Mouse (Mus musculus) frontal cortex, adult 2 months (tissue): ENCODE results near the gene Dip2a. TPM values are rescaled to one million over a fixed set of nuclear protein-coding genes. Genes with fewer than 3 reads are reported as not detected.

Experiments
- DNase-seq, 2 experiments: peaks; one replicate each; pipeline ENCODE4 v3.0.0; 2022; ENCODE audit warnings: low spot score in 1 of 2; ENCODE audit errors: extremely low spot score in 1 of 2
- polyA plus RNA-seq: library from polyadenylated mRNA; depleted of rRNA; stranded (reverse); fragments of >200 nt; gene quantifications from 2 replicates; pipeline ENCODE4 v1.2.3, GENCODE M21; 2012

The Dip2a gene
- polyA plus RNA-seq, 1 experiment, result 43.1 TPM

DNA sequence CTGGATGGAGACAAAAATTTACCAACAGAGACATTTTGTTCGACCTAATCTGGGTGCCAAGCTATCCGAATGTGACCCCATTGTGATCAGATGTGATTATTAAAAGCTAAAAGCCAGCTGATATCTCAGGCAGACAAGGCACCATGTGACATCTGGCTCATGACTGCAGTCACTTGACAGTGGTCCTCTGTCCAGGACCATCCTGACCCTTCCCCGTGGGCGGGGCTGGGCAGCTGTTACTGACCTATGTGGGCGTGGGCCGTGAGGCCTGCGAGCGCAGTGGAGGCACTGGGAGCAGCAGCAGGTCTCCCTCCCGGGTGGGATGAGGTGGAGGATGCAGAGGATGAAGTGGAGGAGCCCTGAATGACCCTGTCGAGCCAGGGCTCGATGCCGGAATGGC is 27.5 kb downstream of the Dip2a start:
- no peak for DNase-seq

DNA sequence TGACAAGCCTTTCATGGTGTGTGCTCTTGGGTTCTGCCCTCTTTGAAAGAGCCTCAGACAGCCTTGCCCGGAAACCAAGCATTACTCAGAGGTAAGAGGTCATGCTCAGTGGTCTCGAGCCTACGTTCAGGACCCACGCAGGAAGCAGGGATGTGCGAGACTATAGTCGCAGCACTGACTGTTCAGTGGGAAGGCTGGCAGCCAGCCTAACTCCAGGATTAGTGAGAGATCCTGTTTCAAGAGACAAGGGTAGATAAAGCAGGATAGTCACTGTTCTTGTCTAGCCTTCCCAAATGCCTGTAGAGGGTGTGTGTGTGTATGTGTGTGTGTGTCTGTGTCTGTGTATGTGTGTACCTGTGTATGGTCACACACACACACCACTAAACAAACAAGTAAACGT is 28.9 kb downstream of the Dip2a start:
- DNase-seq, result peak in 1 of 2 experiments; percentile 73

DNA sequence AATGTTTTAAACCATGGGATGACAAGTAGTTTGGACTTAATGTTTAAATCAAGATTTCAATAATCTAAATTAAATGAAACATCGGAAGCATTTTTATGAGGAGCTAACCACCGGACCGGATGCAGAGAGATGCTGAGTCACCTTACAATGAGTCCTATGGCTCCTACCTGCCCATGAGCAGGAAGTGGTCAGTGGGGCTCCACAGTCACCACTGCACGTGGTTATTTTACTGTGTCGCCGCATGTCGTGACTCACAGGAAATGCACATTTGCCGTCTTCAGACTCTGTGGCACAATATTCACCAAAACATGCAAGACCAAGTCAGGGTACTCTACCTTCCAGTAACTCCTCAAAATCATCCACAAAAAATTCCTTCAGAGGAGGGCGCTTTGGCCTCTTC is 38.4 kb downstream of the Dip2a start:
- DNase-seq, result no peak

DNA sequence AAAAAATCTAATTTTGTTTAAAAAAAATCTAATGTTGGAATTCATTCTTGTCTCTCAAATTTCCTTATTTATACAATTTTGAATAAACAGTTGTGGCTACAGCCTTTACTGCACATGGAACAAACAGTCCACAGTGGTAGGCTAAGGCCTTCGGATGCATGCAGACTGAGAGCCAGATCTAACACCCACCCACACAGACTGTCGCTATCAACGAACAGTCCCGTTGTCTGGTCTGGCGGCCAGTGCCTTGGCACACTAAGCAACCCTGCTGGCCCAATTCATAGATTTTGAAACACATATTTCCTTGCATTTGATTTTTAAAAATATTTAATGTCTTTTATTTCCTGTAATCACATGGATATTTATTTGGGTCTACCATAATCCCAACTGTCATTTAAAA is 45.0 kb downstream of the Dip2a start:
- DNase-seq, result no peak

DNA sequence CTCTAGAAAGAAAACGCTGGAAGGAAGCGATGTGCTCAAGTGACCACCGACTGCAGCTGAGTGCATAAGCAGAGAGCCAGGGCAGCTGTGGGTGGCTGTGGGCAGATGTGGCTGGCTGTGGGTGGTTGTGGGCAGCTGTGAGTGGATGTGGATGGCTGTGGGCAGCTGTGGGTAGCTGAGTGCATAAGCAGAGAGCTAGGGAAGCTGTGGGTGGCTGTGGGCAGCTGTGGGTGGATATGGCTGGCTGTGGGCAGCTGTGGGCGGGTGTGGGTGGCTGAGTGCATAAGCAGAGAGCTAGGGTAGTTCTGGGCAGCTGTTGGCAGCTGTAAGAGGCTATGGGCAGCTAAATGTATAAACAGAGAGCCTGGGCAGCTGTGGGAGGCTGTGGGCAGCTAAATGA is 51.9 kb downstream of the Dip2a start:
- no peak for DNase-seq

DNA sequence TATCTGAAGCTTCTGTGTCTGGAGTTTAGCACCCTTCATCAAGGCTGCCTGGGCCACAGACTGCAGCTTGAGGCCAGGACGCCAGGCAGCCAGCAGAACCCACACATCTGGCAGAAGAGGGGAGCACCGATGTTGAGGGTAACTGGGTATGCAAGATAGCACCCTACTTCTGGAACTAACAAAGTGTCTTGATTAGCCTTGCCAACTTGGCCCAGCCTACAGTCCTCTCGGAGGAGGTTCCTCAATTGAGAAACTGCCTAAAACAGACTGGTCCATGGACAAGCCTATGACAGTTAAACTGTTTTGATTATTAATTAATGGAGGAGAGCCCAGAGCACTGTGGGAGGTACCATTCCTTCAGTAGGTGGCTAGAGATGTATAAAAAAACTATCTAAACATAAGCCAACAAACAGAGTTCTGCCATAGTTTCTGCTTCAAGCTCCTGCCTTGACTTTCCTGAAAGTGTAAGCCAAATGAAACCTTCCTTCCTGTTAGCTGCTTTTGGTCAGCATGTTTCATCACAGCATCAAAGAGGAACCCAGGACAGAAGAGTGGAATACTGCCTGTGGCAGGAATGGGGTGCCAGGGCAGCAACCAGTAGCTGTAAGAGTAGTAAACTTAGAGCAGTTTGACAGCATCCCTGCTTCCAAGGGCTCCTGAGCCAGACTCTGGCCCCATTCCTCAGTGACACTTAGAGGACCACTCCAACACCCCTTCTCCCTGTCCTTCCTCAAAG is 55.0 kb downstream of the Dip2a start:
- DNase-seq, result no peak

DNA sequence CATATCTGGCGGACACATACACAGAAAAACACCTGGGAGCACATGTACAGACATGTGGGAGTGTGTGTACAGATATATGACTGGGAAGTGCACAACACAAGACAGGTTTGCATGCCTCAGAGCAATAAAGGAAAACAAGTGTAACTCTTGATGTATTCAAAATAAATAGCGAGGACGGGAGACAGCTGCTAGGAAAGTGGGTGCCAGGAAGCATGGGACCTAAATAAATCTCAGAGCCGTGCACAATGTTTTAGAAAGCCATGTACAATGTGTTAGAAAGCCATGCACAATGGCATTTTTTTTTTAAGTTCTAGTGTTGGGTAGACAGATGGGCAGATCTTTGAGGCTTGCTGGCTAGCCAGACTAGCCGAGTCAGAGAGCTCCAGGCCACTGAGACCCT is 56.0 kb downstream of the Dip2a start:
- no peak for DNase-seq

DNA sequence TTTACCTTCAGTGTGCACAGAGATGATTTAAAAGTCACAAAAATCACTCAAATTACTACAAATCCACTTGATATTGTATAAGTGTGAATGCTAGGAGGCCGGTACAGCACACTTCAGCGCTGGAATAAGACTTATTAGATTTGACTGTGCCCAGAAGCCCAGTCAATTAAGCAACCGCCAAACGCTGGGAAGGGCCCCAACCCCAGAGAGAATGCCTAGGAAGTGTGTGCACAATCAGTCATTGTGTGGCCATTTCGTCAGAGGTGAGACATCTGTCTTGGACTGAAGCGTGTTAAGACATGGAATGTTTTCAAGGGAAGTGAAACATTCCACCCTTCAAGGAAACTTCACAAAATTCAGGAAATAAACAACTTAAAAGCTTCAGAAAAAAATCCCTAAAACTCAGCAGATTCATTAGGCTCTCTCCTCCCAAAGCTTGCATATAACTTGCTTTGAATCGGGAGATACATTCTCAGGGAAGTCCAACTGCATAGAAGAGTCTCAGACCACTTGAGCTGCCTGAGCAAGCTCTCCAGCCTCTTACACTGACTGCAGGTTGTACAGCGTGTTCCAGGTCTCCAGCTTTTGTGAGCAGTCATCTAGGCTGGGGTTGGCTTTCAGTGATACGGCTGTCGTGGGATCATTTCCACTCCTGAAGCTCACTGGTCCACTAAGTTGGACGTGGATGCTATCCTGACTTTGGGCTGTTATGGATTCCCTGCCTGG is 56.7 kb downstream of the Dip2a start:
- DNase-seq, result no peak

DNA sequence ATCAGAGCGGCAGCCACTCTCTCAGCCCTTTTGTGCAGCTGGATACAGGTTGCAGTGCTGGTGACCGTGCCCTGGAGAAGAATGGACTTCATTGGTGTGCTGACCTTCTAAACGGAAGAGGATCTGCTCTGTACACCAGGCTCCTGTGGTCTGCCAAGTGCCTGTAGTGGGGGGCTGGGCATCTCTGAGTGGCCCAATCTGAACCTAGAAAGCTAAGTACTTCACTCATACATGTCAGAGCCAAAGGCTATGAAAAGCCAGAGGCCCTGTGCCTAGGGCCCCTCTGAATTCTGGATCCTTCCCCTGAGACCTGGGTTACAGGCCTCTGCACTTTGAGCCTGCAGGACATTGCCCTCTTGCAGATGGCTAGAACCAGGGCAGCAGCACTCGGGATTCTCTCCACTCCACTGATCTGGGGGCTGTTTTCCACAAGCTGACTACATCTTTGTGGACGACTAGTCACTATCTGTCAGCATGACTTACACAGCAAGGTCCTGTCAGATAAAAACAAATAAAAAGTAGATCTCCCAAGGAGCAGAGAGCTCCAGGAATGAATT is 66.5 kb downstream of the Dip2a start:
- no peak for DNase-seq

DNA sequence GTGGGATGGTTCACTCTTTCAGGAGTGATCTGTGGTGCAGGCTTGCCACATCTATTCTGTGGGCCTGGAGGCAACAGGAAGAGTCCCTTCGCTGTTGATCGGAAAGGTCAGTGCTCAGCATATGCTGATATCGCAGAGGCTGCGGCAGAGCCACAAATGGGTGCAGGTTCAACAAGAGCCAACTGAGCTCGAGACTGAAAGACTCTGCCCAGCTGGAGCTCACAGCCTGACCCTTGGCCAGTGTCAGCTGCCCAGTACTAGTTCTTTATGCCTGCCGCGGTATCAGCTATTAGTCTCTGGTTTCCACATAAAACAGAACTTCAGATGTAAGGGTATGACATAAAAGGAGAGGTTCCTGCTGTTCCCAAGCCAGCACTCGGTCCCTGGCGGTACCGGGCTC is 69.8 kb downstream of the Dip2a start:
- DNase-seq, result no peak

DNA sequence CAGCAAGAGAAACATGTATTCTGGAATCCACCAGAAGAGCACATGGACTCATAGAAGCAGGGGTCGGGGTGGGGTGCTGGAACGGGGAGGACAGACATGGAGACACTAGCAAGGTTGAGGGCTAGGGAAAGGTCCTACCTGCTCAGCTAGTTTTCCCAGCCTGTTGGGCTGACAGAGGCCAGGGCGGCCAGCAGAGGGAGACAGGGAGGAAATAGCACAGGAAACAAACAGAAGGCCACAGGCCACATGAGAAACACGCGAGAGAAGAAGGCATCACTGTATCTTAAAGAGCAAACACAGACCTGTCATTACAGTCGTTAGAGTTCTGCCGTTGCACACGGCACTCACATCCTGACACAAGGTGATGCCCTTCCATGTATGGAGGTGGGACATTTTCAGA is 73.9 kb downstream of the Dip2a start:
- peak in 1 of 2 experiments; percentile 52 for DNase-seq

DNA sequence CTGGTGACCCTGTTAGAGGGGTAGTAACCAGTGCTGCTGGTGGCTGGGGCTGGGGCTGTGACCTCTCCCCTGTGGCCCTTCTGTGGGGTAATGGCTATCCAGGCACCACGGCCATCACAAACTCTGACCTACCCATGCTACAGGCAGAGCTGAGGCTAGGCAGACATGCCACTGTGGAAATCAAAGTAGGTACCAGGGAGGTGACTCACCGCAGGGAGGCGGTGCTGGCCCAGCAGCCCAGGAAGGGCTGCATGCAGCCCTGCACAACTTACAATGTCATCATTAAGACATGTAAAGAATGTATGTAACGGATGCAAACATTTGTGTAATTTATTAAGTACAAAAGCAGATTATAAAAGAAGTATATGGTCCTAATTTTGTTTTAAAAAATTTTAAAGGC is 82.7 kb downstream of the Dip2a start:
- no peak for DNase-seq

DNA sequence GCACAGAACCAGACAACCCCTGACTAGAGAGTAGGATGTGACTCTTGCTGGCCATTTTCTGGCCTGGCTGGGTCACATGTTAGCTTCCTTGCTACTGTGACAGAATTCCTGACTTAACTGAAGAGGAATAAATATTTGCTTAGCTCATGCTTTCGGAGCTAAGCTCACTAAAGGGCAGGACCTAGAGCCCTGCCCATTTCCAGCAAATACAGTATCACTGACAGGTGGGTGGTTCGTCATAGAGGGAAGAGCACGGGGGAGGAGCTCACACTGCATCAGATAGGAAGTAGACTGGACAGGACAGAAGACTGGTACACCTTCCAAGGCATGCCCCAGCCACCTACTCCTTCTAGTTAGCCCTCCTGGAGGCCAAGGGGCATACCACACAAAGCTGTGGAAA is 83.6 kb downstream of the Dip2a start:
- DNase-seq, result no peak

DNA sequence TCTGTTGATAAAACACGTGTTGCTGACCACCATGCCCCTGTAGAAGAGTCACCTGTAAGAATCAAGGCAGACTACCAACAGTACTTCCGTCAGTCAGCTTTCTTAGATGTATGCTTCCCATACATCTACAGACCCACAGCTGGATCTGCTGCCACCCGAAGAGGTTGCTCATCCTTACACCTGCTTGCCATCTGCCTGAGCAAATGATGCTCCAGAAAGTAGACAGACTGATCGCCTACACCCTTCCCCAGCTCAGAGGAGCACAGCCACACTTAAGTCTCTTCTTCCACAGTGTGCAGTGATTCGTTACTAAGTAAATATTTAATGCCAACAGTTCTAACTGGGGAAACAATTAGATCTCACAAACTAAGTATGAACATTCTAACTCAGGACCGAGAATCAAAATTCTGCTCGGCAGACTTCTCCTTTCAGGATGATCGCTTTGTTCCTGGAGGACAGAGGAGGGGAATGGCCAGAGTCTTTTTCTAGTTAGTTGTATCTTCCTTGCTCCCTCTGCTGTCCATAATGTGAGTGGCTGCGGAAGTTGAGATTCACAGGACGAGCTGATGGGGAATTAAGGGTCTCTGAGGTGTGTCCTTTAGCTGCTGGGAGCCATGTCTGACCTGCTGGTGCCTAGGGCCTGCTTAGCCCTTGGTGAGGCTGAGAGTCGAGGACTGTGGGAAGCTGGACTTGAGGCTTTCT is 84.6 kb downstream of the Dip2a start:
- peak in 1 of 2 experiments; percentile 51 for DNase-seq

DNA sequence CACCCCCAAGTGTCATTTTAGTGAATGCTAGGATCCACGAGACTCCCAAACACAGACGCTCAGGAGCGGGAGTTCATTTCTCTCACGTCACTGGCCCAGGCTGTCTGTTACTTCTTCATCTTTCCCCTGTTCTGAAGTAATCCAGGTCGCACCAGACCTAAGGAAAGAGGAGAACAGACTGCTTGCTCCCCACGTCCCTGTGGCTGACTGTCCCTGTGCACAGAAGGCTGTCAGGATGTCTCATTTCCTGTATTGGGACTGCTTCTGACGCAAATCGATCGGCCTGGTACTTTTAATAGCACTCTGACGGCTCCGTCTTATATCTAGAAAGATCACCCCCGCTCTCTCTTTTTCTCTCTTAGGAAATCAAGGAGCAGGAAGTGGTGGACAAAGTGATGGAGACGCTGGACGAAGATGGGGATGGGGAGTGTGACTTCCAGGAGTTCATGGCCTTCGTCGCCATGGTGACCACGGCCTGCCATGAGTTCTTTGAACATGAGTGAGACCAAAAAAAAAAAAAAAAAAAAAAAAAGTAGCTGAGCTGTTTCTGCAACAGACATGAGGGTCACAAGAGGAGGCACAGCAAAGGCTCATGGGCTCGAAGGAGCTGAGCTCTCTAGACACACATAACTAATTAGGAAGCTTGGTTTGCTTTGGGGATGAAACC is 85.4 kb downstream of the Dip2a start:
- no peak for DNase-seq

DNA sequence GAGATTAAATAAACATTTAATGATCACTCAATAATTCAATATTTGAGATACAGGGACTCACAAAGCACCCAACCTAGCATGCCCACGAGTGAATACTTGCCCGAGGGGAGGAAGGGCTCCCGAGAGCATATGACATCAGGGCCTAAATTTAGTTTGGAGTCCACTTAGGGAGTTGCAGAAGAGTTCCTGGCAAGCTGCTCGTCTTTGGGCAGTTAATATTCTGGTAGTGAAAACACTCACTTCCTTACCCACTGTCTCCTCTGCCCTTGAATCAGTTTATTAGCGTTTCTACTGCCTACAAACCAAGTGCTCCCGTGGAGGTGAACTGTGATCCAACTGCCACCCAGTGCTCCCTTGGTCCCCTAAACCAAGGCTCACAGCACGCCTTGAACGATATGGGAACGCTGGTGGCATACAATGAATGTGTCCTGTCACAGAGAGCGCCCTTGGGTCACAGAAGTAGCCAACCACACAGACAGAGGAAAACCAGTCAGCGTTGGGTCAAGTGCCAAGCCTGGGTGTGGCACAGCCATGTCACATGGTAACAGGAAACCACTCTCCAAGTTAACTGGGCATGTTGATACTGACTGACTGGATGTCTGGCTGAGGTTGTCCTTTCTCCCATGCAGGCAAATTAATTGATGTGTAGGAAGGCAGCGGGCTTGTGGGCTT is 87.2 kb downstream of the Dip2a start:
- DNase-seq, result no peak

DNA sequence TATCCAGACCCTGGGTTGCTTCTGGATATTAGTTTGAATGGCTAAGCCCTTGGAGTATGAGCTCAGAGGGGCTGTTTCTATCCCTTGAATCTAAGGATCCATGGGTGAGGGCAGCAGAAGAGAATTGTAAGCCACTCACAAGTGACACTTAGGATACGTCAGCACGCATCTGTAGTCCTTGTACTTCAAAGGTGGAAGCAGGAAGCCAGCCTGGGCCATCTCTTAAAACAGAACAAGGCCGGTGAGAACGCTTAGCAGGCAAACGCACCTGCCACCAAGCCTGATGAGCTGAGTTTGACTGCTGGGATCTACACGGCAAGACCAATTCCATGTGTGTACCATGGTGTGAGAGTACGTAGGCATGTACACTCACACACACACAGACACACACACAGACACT is 87.9 kb downstream of the Dip2a start:
- no peak for DNase-seq

DNA sequence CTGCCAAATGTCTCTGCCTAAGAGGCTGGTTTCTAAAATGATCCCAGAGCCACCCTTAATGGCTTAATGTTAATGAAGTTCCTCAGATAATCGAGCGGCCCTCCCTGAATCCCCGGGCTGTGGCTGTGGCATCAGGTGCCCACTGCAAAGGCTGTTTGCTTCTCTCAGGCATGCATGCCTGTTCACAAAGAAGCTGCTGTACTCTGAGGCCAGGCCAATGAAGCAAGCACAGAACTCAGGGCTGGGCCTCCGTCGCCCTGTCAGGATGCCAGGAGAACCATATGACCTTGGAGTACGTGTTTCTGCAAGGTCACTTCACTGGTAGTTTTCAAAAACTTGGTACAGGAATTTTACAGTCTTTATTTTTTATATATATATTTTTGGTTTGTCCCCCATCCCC is 89.5 kb downstream of the Dip2a start:
- DNase-seq, result no peak

DNA sequence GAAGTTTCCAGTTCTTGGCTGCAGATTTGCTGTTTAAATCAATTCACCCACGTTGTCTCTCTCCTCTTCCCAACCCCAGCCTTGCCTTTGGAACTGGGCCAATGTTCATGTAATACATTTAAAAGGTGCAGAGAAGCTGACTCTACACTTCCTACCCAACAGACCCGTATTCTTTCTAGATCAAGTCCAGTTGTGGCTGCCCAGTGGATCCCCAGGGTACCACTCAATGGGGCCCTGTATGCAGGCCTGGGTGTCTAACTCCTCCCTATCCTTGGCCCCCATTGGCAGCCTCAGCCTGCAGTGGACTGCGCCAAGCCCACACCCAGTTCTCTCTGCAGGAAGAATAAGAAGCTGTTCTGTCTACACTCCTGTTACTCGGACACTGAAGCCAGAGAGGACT is 91.6 kb downstream of the Dip2a start, which contains the start of gene S100b:
Gene S100b (plus strand): TSS at position 318 of the 400 bp plus-strand sequence.
- peak; percentile 55 to 78 for DNase-seq

DNA sequence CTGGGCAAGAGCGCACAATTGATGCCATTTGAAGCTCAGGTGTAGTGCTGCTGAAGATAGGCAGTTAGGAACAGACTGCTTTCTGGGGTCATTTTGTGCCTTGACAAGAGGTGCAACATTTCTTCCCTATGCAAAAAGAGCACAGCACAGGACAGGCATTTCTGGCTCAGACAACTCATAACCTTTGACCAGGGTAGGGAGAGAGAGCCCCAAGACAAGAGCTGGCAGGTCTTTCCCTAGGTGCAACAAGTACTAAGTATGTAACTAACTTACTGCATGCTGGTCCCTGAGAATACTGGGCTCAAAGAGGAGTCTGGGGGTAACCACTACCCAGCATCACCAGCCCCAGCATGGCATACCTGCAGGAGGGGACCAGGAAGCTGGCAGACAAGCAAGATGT is 92.0 kb downstream of the Dip2a start:
- no peak for DNase-seq
